Mouse (Mus musculus) embryo, embryonic 10 days (tissue): ENCODE results near the gene Rrp9.
"Not testable (repeated sequence)": the region's sequence is repeated elsewhere in the genome, so short reads cannot be mapped to it uniquely, and the experiment has no call there.

Experiments
- DNase-seq: peaks from one replicate; pipeline ENCODE4 v3.0.0-alpha.2; 2015; ENCODE audit warnings: low spot score

The Rrp9 gene

DNA sequence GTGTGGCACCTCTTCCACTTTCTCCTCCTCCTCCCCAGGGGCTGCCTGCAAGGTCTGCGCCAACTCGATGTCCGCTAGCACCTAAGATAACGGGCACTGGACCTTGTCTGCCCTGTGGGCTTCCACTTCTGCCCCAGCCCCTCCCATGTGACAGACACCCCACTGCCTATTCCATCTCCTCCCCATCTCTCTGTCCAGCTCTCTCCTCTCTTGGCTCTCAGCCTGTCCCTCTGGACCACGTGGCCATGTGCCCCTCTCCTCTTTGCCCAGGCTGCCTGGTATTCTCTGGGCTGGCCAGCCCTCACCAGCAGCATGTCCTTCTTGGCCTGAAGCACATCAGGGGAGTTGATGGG is 2.0 kb upstream of the Rrp9 start:
- DNase-seq, result no peak

DNA sequence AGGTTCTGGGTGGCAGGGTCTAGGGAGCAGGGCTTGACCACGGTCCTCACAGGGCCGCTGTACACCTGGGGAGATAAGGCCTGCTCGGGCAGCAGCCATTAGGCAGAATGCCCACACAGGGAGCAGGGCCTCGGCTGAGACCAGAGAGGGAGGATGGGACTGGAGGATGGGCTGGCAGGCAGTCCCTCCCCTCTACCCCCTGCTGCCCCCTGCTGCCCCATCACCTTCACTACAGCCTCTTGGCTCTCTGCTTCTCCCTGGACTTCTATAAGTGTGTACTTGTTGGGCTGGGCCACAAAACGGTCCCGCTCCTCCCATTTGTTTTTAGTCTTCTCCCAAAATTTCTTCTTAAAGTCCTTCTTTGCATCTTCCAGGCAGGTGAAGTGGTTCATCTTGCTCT is 1.3 kb upstream of the Rrp9 start:
- DNase-seq, result peak; percentile 79

DNA sequence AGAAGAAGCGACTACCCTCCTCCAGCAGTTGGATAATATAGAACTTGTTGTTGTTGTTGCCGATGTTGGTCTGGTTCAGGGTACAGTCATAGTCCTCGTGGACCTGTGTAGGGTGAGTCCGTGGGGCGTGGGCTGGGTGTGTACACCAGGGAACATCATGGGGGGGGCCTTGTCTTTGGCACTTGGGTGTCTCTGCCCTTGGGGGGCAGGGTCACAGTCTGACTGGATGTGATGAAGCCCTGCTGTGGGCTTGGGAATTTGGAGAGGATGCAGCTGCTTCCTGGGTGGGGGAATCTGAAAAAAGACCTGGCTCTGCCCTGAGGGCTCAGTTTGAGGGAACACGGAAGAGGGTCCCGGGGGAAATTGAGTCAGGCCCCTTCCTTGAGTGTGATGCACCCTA is 717 bp upstream of the Rrp9 start:
- DNase-seq, result no peak

DNA sequence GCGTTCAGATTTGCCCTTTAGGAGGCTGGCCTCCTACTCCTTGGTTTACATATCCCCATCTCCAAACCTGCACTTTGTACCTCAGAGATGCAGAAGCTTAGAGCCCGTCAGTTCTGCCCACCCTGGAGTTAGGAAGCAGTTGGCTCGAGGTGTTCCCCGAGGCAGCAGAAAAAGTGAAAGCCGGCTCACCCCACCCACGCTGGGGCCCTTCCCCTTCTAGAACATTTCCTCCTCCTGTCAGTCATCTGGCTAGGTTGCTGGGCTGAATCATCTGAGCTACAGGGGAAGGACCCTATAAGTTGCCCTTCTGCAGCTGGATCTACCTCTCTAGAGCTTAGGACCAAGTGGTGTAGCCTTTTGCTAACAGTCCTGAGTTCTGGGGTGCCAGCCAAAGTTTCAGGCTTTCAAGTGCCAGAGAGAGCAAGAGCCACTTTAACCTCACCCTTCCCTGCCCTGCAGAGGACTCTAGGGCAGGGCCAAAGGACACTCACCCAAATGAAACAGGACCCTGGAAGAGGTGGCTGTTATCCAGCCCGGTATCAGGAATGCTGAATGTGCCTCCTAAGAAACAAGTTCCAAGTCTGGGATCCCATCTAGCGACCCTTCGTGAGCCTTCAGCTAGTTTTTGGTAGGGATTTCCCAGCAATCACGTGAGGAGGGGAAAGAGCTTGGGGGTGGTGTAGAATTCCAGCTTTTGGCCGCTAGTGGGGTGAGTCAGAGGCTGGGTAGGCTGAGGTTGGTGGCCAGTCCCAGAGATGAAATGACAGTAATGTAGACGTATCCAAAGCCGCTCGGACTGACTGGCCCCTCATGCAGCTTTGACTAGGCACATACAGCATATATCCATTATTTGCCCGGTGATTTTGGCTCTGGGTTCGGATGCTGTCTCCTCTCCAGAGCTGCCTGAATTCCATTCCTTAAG is 500 bp downstream of the Rrp9 start:
- no peak for DNase-seq

DNA sequence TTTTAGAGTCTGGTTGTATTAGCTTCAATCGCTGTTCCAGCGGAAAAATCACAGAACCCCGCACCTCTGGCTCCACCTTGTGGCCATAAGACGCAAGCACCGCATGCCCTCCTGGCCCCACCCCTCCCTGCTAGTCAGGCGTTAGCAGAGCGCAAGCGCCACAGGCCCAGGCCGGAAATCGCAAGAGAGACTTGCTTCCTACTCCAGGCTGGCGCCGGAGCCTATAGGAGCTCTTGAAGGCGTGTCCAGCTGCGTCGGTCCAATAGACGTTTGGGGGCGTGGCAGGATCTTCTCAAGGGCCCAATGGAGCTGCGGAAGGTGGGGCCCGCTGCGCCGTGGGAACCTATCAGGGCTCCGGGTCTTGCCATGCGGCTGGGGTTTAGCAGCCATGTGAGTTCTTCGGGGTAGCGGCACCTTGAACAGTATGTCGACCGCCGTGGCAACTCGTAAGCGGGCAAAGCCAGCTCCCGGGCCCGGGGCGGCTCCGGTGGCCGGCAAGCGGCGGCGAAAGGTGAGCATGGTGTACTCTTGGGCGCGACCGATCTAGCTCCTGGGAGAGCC is 1.2 kb downstream of the Rrp9 start, which contains the start of gene Parp3:
Parp3 (minus strand) TSS at position 26 of the 561 bp plus-strand sequence.
- peak; percentile 100 for DNase-seq

DNA sequence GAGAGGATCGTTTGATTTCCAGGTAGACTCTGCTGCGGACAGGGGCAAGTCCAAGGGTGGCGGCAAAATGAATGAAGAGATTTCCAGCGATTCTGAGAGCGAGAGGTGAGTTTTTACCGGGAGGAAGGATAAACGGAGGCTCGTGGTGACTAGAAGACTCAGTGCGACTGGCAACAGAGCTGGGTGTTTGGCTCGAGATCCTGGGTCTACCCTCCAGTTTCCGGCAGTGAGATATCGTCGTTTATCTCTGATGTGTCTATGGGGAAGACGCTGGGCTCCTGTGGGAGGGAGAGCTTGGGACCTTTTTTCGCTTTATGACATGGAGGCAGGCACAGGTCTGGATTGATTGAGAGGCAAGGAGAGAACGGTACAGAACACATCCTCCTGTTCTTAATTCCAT is 1.9 kb downstream of the Rrp9 start:
- DNase-seq, result no peak

DNA sequence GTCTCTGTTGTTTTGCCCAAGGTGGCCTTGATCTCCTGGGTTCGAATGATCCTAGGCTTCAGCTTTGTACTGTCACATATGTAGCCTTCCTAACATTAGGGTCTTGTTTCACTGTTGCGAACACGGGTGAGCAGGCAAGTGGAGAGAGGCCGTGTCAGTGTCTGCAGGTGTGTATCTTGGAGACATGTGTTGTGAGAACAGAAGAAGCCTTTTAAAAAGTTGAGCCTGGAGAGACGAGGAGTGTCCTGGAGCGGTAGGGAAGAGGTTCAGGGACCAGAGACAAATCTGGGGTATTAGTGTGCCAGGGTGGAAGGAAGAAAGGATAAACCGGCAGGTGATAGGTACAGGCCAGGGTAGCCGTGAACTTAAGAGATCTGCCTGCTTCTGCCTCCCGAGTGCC is 2.3 kb downstream of the Rrp9 start:
- DNase-seq, result no peak

DNA sequence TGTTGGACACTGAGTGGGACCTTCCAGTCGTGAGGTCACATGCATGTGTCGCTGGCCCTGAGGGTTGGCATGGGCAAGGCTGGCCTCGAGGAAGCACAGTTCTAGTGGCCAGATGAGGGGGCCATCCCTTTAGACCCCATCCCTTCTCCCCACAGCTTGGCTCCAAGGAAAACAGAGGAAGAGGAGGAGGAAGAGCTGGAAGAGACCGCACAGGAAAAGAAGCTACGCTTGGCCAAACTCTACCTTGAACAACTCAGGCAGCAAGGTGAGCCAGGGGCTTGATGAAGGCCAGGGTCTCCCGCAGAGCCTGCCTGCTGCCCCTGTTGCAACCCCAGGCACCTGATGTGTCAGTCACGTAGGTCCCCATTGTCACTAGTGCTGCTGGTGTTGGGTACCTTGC is 4.8 kb downstream of the Rrp9 start:
- no peak for DNase-seq

DNA sequence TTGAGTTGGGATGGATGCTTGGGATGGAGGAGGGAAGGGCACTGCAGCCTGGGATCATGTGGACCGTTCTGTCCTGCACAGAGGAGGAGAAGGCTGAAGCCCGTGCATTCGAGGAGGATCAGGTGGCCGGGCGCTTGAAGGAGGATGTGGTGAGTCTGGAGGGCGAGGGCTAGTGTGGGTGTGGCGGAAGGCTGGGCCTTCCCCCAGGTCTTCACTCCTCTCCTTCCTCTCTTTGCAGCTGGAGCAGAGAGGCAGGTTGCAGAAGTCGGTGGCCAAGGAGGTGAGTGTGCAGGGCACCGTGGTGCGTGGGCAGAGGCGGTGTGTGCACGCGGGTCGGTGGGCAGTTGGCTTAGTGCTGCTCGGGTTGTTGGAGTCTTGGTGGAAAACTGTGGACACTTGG is 5.3 kb downstream of the Rrp9 start:
- no peak for DNase-seq

DNA sequence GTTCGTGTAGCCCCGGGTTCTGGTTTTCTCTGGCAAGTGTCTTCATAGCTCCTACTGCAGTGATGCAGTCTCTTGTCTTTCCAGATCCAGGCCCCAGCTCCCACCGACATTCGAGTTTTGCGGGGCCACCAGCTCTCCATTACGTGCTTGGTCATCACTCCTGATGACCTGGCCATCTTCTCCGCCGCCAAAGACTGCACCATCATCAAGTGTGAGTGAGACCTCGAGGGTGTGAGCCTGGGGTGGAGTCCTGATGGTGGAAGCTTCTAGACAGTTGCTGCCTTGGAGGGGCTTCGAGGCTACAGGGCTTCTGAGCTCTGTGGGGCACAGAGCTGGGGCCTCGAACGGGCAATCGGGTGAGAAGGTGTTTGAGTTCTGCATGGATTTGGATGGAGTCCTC is 5.9 kb downstream of the Rrp9 start:
- DNase-seq, result no peak

DNA sequence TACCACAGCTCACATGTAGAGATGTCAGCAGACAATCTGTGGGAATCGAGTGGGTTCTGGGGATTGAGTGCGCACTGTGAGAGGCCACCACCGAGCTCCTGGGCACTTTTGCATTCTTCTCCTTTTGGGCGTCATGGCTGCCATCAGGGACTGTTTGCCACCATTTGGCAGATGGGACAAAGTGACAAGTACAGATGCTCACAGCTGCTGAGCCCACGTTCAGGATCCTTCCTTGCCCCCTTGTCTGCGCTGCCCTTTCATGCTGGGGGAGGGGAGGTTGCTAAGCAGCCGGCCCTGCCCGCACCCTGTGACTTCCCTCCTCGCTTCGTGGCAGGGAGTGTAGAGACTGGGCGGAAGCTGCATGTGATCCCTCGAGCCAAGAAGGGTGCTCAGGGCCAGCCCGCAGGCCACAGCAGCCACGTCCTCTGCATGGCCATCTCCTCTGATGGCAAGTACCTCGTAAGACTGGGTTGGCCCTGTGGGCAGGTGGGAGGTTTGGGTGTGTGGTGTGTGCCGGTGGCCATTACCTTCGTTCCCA is 6.9 kb downstream of the Rrp9 start:
- no peak for DNase-seq

DNA sequence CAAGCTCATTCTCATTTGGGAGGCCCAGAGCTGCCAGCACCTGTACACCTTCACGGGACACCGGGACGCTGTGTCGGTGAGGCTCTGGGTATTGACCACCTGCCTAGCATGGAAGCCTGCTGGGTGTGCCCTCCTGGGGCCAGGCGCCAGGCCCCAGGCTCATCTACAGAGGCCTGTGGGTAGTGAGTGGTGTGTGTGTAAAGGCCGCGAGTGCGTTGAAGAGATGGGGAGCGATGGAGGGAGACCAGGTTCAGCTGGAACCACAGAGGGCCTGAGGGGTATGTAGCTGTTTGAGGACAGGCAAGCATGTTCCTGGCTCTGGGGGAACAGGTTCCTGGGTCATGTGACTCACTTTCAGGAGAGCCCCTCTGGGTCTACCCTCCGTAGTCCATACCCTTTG is 7.4 kb downstream of the Rrp9 start:
- DNase-seq, result no peak

DNA sequence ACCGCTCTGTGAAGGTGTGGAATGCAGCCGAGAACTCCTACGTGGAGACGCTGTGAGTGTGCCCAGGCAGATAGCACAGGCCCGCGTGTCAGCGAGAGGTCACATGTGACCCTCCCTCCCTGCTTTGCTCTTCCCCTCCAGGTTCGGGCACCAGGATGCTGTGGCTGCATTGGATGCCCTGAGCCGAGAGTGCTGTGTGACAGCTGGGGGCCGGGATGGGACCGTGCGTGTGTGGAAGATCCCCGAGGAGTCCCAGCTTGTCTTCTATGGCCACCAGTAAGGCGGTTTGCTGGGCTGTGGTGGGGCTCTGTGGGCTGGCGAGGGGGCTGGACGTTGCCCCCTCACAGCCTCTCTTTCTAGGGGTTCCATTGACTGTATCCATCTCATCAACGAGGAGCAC is 7.8 kb downstream of the Rrp9 start:
- no peak for DNase-seq

DNA sequence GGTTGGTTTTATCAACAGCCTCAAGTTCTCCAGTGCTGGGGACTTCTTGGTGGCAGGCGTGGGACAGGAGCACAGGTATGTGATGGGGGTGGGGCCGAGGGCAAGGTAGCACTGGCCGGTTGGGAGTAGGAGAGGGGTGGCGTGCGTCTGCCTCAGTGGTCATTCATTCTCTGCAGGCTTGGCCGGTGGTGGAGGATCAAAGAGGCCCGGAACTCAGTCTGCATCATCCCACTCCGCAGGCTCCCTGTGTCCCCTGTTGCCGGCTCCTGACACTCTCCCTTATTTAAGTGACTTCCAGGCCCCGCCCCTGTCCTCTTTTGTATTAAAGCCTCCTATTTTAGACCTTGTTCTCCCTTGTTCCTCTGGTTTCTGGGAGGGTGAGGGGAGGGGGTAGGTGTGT is 9.3 kb downstream of the Rrp9 start:
- DNase-seq, result no peak

DNA sequence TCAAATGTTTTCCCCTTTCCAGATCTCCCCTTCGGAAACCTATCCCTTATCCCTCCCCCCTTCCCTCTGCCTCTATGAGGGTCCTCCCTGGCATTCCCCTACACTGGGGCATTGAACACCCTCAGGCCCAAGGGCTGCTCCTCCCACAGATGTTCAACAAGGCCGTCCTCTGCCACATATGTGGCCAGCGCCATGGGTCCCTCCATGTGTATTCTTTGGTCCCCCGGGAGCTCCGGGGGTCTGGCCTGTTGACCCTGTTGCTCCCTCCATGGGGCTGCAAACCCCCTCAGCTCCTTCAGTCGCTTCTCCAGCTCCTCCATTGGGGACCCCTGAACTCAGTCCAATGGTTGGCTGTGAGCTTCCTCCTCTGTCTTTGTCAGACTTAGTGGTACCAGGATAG is 11.8 kb downstream of the Rrp9 start:
- DNase-seq, result not testable (repeated sequence)

DNA sequence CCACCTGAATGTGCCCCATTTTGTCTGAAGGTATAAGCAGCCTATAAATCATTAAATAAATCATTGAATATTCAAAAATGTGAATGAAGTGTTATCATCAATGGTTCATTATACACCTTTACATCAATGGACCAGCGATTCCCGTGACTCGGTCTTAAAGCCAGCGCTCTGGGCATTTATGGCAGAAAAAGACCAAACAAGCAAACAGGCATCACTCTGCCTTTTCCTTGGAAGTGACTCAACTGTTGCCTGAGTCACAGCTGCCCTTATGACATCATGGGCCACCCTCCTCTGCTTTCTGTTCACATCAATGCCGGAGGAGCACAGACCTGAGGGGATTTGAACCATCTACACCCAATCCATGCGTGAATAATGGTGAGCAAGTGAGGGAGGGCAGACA is 23.9 kb downstream of the Rrp9 start, which contains the start of gene Iqcf1:
Iqcf1 (plus strand) TSS at position 301 of the 400 bp plus-strand sequence.
- no peak for DNase-seq

DNA sequence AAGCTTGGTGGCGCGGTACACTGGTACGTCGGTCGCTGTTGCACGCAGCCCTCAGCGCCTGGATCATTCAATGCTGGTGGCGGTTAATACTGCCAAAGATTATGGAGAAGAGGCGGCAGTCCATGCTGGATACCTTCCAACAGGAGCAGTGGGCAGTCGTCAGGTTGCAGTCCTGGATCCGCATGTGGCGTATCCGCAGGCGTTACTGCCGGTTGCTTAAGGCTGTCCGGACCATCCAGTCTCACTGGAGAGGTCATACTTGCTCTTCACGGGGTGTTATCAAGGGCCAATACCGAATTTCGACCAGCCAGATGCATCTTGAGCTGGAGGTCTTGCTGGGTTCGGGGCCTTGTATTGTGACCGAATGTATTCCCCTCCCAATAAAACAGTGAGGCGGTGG is 26.1 kb downstream of the Rrp9 start:
- no peak for DNase-seq

DNA sequence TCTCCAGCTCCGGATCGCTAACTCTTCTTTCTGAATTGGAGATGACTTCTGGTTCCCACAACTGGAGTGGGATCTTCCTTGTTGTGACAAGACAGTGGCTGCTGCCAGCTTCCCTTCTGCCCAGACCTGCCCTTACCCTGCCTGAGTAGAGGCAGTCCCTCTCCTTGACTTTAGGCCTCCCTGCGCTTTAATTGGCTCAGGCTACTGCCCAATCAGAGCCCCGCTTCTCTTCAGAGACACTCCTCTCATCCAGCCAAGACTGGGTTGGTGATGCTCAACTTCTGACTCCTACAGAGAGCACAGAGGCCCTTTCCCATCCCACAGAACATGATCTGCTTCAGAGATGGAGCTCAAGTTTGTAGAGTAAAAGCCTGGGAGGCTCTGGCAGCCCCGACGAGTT is 28.5 kb downstream of the Rrp9 start:
- DNase-seq, result no peak

DNA sequence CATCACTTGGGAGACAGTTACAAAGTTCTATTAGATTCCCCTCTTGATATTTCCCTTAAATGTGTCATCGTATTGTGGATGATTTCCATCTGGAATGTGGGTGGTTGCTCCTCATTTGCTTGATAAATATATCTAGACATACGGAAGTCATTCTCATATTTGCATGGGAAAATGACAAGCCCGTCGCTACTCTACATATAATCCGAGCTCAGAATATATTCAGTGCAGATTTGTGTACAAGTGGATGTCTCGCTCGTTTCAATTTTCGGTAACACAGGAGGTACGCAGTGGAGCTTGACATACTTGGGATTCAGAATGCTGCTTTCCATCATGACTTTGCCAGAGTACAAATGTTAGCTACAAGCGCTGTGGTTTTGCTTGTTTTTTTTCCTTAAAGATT is 33.6 kb downstream of the Rrp9 start:
- no peak for DNase-seq

DNA sequence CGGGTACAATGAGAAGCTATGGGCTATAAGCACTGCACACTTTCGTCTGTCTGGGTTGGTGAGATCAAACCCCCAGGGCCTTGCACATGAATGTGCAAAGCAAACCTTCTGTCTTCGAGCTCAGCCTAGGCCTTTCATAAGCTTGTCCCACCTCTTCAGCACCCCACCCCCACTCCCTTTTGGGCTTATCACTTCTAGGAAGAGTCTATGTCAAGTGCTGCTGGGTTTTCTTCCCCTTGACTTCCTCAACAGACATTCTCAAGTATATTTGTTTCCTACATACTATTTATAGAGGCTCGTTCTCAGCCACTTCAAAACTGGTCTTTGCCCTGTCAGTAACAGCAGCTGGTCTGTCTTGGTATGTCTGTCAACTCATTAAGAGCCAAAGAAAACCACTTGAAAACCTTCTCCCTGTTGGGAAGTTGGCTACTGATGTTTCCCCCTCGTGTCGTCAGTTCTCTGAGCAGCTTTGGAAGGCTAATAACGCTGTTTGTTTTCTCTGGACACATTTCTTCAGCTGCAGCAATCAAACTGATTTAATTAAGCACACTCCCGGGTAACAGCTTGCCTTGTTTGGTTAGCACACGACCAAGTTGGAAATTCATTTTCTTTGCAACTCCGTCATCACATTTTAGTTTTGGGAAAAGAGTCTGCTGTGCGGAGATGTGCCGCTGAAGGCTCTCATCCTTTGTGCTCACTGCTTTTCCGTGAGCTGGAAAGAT is 37.1 kb downstream of the Rrp9 start:
- DNase-seq, result no peak

DNA sequence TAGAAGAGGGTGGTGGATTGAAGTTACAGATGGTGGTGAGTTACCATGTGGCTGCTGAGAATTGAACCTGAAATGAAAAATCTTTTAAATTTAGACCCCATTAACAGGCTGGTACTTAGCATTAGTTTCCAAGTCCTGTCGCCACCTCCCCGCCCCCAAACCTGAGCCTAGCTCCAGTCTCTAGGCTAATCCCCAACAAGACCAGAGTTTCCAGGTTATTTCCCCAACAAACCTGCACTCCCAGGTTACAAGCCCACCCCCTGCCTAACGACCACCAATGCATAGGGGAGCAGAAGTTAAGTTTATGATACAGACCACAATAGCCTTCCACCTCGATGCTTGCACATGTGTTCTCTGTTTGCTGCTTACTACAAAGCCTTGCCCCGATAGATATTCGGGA is 37.8 kb downstream of the Rrp9 start:
- no peak for DNase-seq

DNA sequence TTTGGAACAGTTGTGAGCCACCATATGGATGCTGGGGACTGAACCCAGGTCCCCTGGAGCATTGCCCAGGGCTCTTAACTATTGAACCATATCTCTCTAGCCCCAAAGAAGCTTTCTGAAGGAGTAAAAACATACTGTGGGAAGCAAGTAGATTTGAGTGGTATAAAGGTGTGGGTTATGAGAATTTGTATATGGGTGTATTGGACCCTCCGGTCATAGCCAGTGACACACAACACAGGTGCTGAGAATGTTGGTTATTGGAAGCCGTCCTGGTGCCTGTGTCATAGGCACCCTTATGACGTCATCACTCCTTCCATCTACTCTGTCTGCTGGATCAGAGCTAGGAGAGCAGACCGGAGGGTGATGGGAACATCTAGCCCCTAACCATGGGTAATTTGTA is 38.5 kb downstream of the Rrp9 start, which contains the start of gene Iqcf5:
Iqcf5 (plus strand) TSS at position 301 of the 400 bp plus-strand sequence.
- no peak for DNase-seq

DNA sequence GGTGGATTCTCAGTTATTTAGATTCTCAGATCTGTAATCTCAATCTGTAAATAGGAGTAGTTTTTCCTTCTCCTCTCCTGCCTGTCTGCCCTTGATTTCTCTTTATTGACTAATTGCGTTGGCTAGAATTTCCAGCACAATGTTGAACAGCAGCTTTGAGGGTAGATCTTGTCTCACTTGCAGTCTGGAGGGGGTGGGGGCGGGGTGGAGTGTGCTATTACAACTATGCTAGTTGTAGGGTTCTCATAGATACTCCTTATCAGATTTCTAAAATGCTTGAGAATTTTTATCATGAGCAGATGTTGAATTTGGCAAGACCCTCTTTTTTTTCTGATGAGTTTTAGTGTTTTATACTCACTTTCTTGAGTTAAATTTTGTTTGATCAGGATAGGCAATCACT is 43.7 kb downstream of the Rrp9 start:
- no peak for DNase-seq
